Comparison of ENCODE assay signal across 8 mouse cellular contexts in genomic region chr6:135323311-135323982, GRCm38 (mm10). TPM values are rescaled to one million over a fixed set of nuclear protein-coding genes. Genes with fewer than 3 reads are reported as not detected.
DNase-seq lines count a peak whose midpoint lies in the region.

No protein-coding gene starts in this region.

- H3K9me3 ChIP-seq in megakaryocyte, embryonic 14.5 days, result no peaks in the 10 kb centered on the region

- H3K36me3 ChIP-seq in megakaryocyte, embryonic 14.5 days (replicated peaks; ENCODE audit: low read length), result no peaks in the 10 kb centered on the region

- DNase-seq in testis, postnatal 10 days (ENCODE audit: low spot score), result peak; percentile 55
- no peak for DNase-seq in testis, postnatal 14 days (ENCODE audit: low spot score)
- DNase-seq in embryo, embryonic 9.5 days (ENCODE audit: extremely low spot score), result peak; percentile 37
- peak; percentile 64 to 71 for DNase-seq in heart, postnatal 10 days
- DNase-seq in kidney, postnatal 25 days, result peak; percentile 72 to 82
- peak; percentile 26 to 72 for DNase-seq in spleen, postnatal 4 days (ENCODE audit: low spot score in 2 of 2)
- DNase-seq in left cerebral cortex, postnatal 14 days (ENCODE audit: low spot score in 2 of 2), result no peak

- H3K27me3 ChIP-seq in megakaryocyte, embryonic 14.5 days (replicated peaks), result peaks cover 48% of the 10 kb centered on the region

- H3K4me1 ChIP-seq in megakaryocyte, embryonic 14.5 days, result peaks cover 46% of the 10 kb centered on the region

- H3K4me3 ChIP-seq in megakaryocyte, embryonic 14.5 days (replicated peaks), result peak overlapping the region; percentile 85

- intact Hi-C loops in heart, postnatal 10 days (cut with DNase I), result no loop called here
- intact Hi-C loops in left cerebral cortex, postnatal 14 days (cut with DNase I), result no loop called here

RNA-seq across cellular contexts. Expression of gene Pbp2, which starts 13.2 kb away (rescaled TPM):
- not detected for total RNA-seq in heart, postnatal 10 days (2021)
- not detected in 2 replicates for polyA plus RNA-seq in megakaryocyte, embryonic 14.5 days (2012; ENCODE audit: insufficient read depth, low replicate concordance)
- under 1 TPM; 0.34 to 0.72 TPM for total RNA-seq in left cerebral cortex, postnatal 14 days (2021)

RNA-seq across cellular contexts. Expression of gene Emp1, which starts 38.9 kb away (rescaled TPM):
- 100 to 1,000 TPM; 192 to 206 TPM for total RNA-seq in heart, postnatal 10 days (2021)
- 0.97 TPM in 1 of 2 replicates, not detected in the other for polyA plus RNA-seq in megakaryocyte, embryonic 14.5 days (2012; ENCODE audit: insufficient read depth, low replicate concordance)
- total RNA-seq in left cerebral cortex, postnatal 14 days (2021), result 1 to 10 TPM; 3.4 to 3.6 TPM

Comparison
In these comparisons a context has a peak if more than half of its experiments do, and no peak if none do; other contexts are left out.
1. DNase-seq: peak in testis, postnatal 10 days (single experiment), embryo, embryonic 9.5 days (single experiment), heart, postnatal 10 days (2 of 2), kidney, postnatal 25 days (2 of 2) and spleen, postnatal 4 days (2 of 2); none in testis, postnatal 14 days (single experiment) and left cerebral cortex, postnatal 14 days (0 of 2).
2. RNA of gene Emp1, which starts 38.9 kb away (total RNA-seq): 192 to 206 TPM in heart, postnatal 10 days; 3.4 to 3.6 TPM in left cerebral cortex, postnatal 14 days; every median in the first group is over 10 times any median in the second.